Mouse (Mus musculus) lung, adult 18-20 months (tissue): ENCODE measurements around the gene Ccdc34.

Experiments used
- DNase-seq, 2 experiments: peaks; one replicate each; pipeline ENCODE4 v3.0.0; 2022; ENCODE audit warnings: mixed read lengths in 2 of 2

Gene Ccdc34

GRCm38 (mm10) chr2:110182248-110182647 lies 164.6 kb downstream of the Ccdc34 start:
- DNase-seq, result peak in 1 of 2 experiments; percentile 6

GRCm38 (mm10) chr2:110182795-110183486 lies 165.3 kb downstream of the Ccdc34 start:
- no peak for DNase-seq

- no peak for DNase-seq
Measured at GRCm38 (mm10) chr2:110184071-110184470, 166.5 kb downstream of the Ccdc34 start.

GRCm38 (mm10) chr2:110186427-110186980 lies 168.9 kb downstream of the Ccdc34 start:
- no peak for DNase-seq

GRCm38 (mm10) chr2:110188696-110189397 lies 171.2 kb downstream of the Ccdc34 start:
- DNase-seq, result no peak

- no peak for DNase-seq
Measured at GRCm38 (mm10) chr2:110190416-110190815, 172.8 kb downstream of the Ccdc34 start.

GRCm38 (mm10) chr2:110191186-110191690 lies 173.6 kb downstream of the Ccdc34 start:
- DNase-seq, result no peak

- peak; percentile 46 to 56 for DNase-seq
Measured at GRCm38 (mm10) chr2:110191965-110192701, 174.5 kb downstream of the Ccdc34 start.

- no peak for DNase-seq
Measured at GRCm38 (mm10) chr2:110192702-110193312, 175.2 kb downstream of the Ccdc34 start.

GRCm38 (mm10) chr2:110196551-110196950 lies 178.9 kb downstream of the Ccdc34 start:
- DNase-seq, result no peak

GRCm38 (mm10) chr2:110199648-110200047 lies 182.0 kb downstream of the Ccdc34 start:
- no peak for DNase-seq

GRCm38 (mm10) chr2:110201770-110202169 lies 184.2 kb downstream of the Ccdc34 start:
- no peak for DNase-seq

GRCm38 (mm10) chr2:110202716-110203497 lies 185.3 kb downstream of the Ccdc34 start:
- no peak for DNase-seq

GRCm38 (mm10) chr2:110204169-110204568 lies 186.6 kb downstream of the Ccdc34 start:
- DNase-seq, result no peak

- DNase-seq, result peak; percentile 45 to 47
Measured at GRCm38 (mm10) chr2:110204705-110205318, 187.2 kb downstream of the Ccdc34 start.

- peak in 1 of 2 experiments; percentile 12 for DNase-seq
Measured at GRCm38 (mm10) chr2:110210508-110211496, 193.2 kb downstream of the Ccdc34 start.

GRCm38 (mm10) chr2:110214278-110214677 lies 196.7 kb downstream of the Ccdc34 start:
- peak; percentile 9 to 41 for DNase-seq

GRCm38 (mm10) chr2:110214991-110215684 lies 197.5 kb downstream of the Ccdc34 start:
- no peak for DNase-seq

- DNase-seq, result no peak
Measured at GRCm38 (mm10) chr2:110215685-110216058, 198.1 kb downstream of the Ccdc34 start.
